Mouse (Mus musculus): Measurements from ENCODE around the gene Kcng1. TPM values are rescaled to one million over a fixed set of nuclear protein-coding genes. Genes with fewer than 3 reads are reported as not detected.
A peak's percentile ranks its signal among the peaks of the same experiment; 100 is the strongest.

Kcng1 gene
- total and polyA plus RNA-seq, 3 experiments = 0.11 TPM; not detected in 2

- DNase-seq (ENCODE audit: low spot score) = no peak
- H3K9me3 ChIP-seq (replicated peaks) = peaks cover 68% of the 10 kb centered on the region
- TF ChIP-seq GATA2 (IDR thresholded peaks at IDR 0.05; ENCODE audit: borderline replicate concordance, low read depth, low read length) = no peak
- no peak for TF ChIP-seq GATA1 (IDR thresholded peaks at IDR 0.05; ENCODE audit: borderline replicate concordance, low read length)
- TF ChIP-seq CTCF (IDR thresholded peaks at IDR 0.05; ENCODE audit: low read depth, low read length) = no peak
- no peak for TF ChIP-seq POLR2AphosphoS5 (IDR thresholded peaks at IDR 0.05; ENCODE audit: insufficient replicate concordance, low read depth, low read length)
- no peak for TF ChIP-seq TAL1 (conservative IDR thresholded peaks at IDR 0.05; ENCODE audit: low read depth, low read length)
- H3K27me3 ChIP-seq (ENCODE audit: insufficient read depth, low read length) = no peaks in the 10 kb centered on the region
- no peak overlapping the region for H3K4me3 ChIP-seq (ENCODE audit: low read depth, low read length)
- H3K36me3 ChIP-seq (replicated peaks) = no peaks in the 10 kb centered on the region
- ATAC-seq (ENCODE audit: extremely low read depth, insufficient number of reproducible peaks, low FRiP score, poor library complexity, severe bottlenecking) = no peak
- H3K4me1 ChIP-seq (ENCODE audit: insufficient read depth, low read depth, low read length) = no peaks in the 10 kb centered on the region
Observed at GRCm38 (mm10) chr2:168289851-168290250, 8.3 kb upstream of the Kcng1 start.

GRCm38 (mm10) chr2:168289016-168289415 is 7.5 kb upstream of the Kcng1 start:
- no peak for DNase-seq (ENCODE audit: low spot score)
- TF ChIP-seq TAL1 (conservative IDR thresholded peaks at IDR 0.05; ENCODE audit: low read depth, low read length) (no peak), CTCF (IDR thresholded peaks at IDR 0.05; ENCODE audit: low read depth, low read length) (no peak), GATA2 (IDR thresholded peaks at IDR 0.05; ENCODE audit: borderline replicate concordance, low read depth, low read length) (no peak), GATA1 (IDR thresholded peaks at IDR 0.05; ENCODE audit: borderline replicate concordance, low read length) (no peak), POLR2AphosphoS5 (IDR thresholded peaks at IDR 0.05; ENCODE audit: insufficient replicate concordance, low read depth, low read length) (no peak)
- no peak for ATAC-seq (ENCODE audit: extremely low read depth, insufficient number of reproducible peaks, low FRiP score, poor library complexity, severe bottlenecking)
- Histone ChIP-seq H3K4me1 (ENCODE audit: insufficient read depth, low read depth, low read length) (no peaks in the 10 kb centered on the region), H3K9me3 (replicated peaks) (peaks cover 60% of the 10 kb centered on the region), H3K4me3 (ENCODE audit: low read depth, low read length) (no peak overlapping the region), H3K36me3 (replicated peaks) (no peaks in the 10 kb centered on the region), H3K27me3 (ENCODE audit: insufficient read depth, low read length) (no peaks in the 10 kb centered on the region)

- no peaks in the 10 kb centered on the region for H3K27me3 ChIP-seq (ENCODE audit: insufficient read depth, low read length)
- H3K36me3 ChIP-seq (replicated peaks) = no peaks in the 10 kb centered on the region
- no peak overlapping the region for H3K4me3 ChIP-seq (ENCODE audit: low read depth, low read length)
- DNase-seq (ENCODE audit: low spot score) (no peak), ATAC-seq (ENCODE audit: extremely low read depth, insufficient number of reproducible peaks, low FRiP score, poor library complexity, severe bottlenecking) (no peak)
- TF ChIP-seq TAL1 (conservative IDR thresholded peaks at IDR 0.05; ENCODE audit: low read depth, low read length) (no peak), CTCF (IDR thresholded peaks at IDR 0.05; ENCODE audit: low read depth, low read length) (no peak), GATA2 (IDR thresholded peaks at IDR 0.05; ENCODE audit: borderline replicate concordance, low read depth, low read length) (no peak), POLR2AphosphoS5 (IDR thresholded peaks at IDR 0.05; ENCODE audit: insufficient replicate concordance, low read depth, low read length) (no peak), GATA1 (IDR thresholded peaks at IDR 0.05; ENCODE audit: borderline replicate concordance, low read length) (no peak)
- peaks cover 53% of the 10 kb centered on the region for H3K9me3 ChIP-seq (replicated peaks)
- no peaks in the 10 kb centered on the region for H3K4me1 ChIP-seq (ENCODE audit: insufficient read depth, low read depth, low read length)
Observed at GRCm38 (mm10) chr2:168286987-168287386, 5.5 kb upstream of the Kcng1 start.

- TF ChIP-seq CTCF (IDR thresholded peaks at IDR 0.05; ENCODE audit: low read depth, low read length) (no peak), GATA1 (IDR thresholded peaks at IDR 0.05; ENCODE audit: borderline replicate concordance, low read length) (no peak), GATA2 (IDR thresholded peaks at IDR 0.05; ENCODE audit: borderline replicate concordance, low read depth, low read length) (no peak), TAL1 (conservative IDR thresholded peaks at IDR 0.05; ENCODE audit: low read depth, low read length) (no peak), POLR2AphosphoS5 (IDR thresholded peaks at IDR 0.05; ENCODE audit: insufficient replicate concordance, low read depth, low read length) (no peak)
- H3K36me3 ChIP-seq (replicated peaks) = no peaks in the 10 kb centered on the region
- ATAC-seq (ENCODE audit: extremely low read depth, insufficient number of reproducible peaks, low FRiP score, poor library complexity, severe bottlenecking) = no peak
- H3K4me1 ChIP-seq (ENCODE audit: insufficient read depth, low read depth, low read length) = no peaks in the 10 kb centered on the region
- H3K9me3 ChIP-seq (replicated peaks) = peaks cover 55% of the 10 kb centered on the region
- no peak for DNase-seq (ENCODE audit: low spot score)
- H3K27me3 ChIP-seq (ENCODE audit: insufficient read depth, low read length) = no peaks in the 10 kb centered on the region
- no peak overlapping the region for H3K4me3 ChIP-seq (ENCODE audit: low read depth, low read length)
Observed at GRCm38 (mm10) chr2:168285143-168285542, 3.6 kb upstream of the Kcng1 start.

- peaks cover 63% of the 10 kb centered on the region for H3K9me3 ChIP-seq (replicated peaks)
- ATAC-seq (ENCODE audit: extremely low read depth, insufficient number of reproducible peaks, low FRiP score, poor library complexity, severe bottlenecking) (no peak), DNase-seq (ENCODE audit: low spot score) (no peak)
- peak overlapping the region; percentile 37; the same call in 1 of the 2 replicates for H3K4me3 ChIP-seq (ENCODE audit: low read depth, low read length)
- no peaks in the 10 kb centered on the region for H3K27me3 ChIP-seq (ENCODE audit: insufficient read depth, low read length)
- no peaks in the 10 kb centered on the region for H3K4me1 ChIP-seq (ENCODE audit: insufficient read depth, low read depth, low read length)
- TF ChIP-seq GATA2 (IDR thresholded peaks at IDR 0.05; ENCODE audit: borderline replicate concordance, low read depth, low read length) (no peak), CTCF (IDR thresholded peaks at IDR 0.05; ENCODE audit: low read depth, low read length) (no peak), TAL1 (conservative IDR thresholded peaks at IDR 0.05; ENCODE audit: low read depth, low read length) (no peak), GATA1 (IDR thresholded peaks at IDR 0.05; ENCODE audit: borderline replicate concordance, low read length) (no peak), POLR2AphosphoS5 (IDR thresholded peaks at IDR 0.05; ENCODE audit: insufficient replicate concordance, low read depth, low read length) (no peak)
- no peaks in the 10 kb centered on the region for H3K36me3 ChIP-seq (replicated peaks)
Observed at GRCm38 (mm10) chr2:168280729-168281581, 581 bp downstream of the Kcng1 start.

- H3K9me3 ChIP-seq (replicated peaks) = peaks cover 71% of the 10 kb centered on the region
- H3K4me1 ChIP-seq (ENCODE audit: insufficient read depth, low read depth, low read length) = no peaks in the 10 kb centered on the region
- H3K4me3 ChIP-seq (ENCODE audit: low read depth, low read length) = no peak overlapping the region
- DNase-seq (ENCODE audit: low spot score) (no peak), ATAC-seq (ENCODE audit: extremely low read depth, insufficient number of reproducible peaks, low FRiP score, poor library complexity, severe bottlenecking) (no peak)
- H3K27me3 ChIP-seq (ENCODE audit: insufficient read depth, low read length) = no peaks in the 10 kb centered on the region
- no peak for TF ChIP-seq CTCF (IDR thresholded peaks at IDR 0.05; ENCODE audit: low read depth, low read length)
- TF ChIP-seq TAL1 (conservative IDR thresholded peaks at IDR 0.05; ENCODE audit: low read depth, low read length) = no peak
- TF ChIP-seq GATA1 (IDR thresholded peaks at IDR 0.05; ENCODE audit: borderline replicate concordance, low read length) = no peak
- no peak for TF ChIP-seq POLR2AphosphoS5 (IDR thresholded peaks at IDR 0.05; ENCODE audit: insufficient replicate concordance, low read depth, low read length)
- no peak for TF ChIP-seq GATA2 (IDR thresholded peaks at IDR 0.05; ENCODE audit: borderline replicate concordance, low read depth, low read length)
- H3K36me3 ChIP-seq (replicated peaks) = no peaks in the 10 kb centered on the region
Observed at GRCm38 (mm10) chr2:168274374-168274935, 7.1 kb downstream of the Kcng1 start.

Measured in G1E (cell line).